Mouse (Mus musculus) liver, embryonic 16.5 days (tissue): Measurements from ENCODE around the gene Slc12a9. TPM values are rescaled to one million over a fixed set of nuclear protein-coding genes. Genes with fewer than 3 reads are reported as not detected.
"Not testable (repeated sequence)": the region's sequence is repeated elsewhere in the genome, so short reads cannot be mapped to it uniquely, and the experiment has no call there.

ENCODE experiments used
- ATAC-seq: fragments of 200-750 bp; cut with Nextera tagmentation; 2 replicates; pipeline ENCODE4 v1.8.0; 2017; ENCODE audit warnings: low read depth, mild to moderate bottlenecking, moderate number of reproducible peaks, moderate library complexity
- H3K27ac ChIP-seq: fragments of 300-500 bp; sonication (generic); 2 replicates; pipeline ENCODE4 v1.5.1; 2014; ENCODE audit warnings: mild to moderate bottlenecking, low read length
- H3K27me3 ChIP-seq: fragments of 300-500 bp; sonication (generic); 2 replicates; pipeline ENCODE4 v1.6.1; 2014; ENCODE audit warnings: low read depth, low read length, mixed read lengths; ENCODE audit not compliant: control insufficient read depth, insufficient read depth
- H3K36me3 ChIP-seq: fragments of 300-500 bp; sonication (generic); 2 replicates; pipeline ENCODE4 v1.6.1; 2014; ENCODE audit warnings: mild to moderate bottlenecking; ENCODE audit not compliant: control insufficient read depth, insufficient read depth
- H3K4me1 ChIP-seq: fragments of 300-500 bp; sonication (generic); 2 replicates; pipeline ENCODE4 v1.6.1; 2014; ENCODE audit warnings: low read depth, low read length, mixed read lengths; ENCODE audit not compliant: control insufficient read depth
- H3K4me2 ChIP-seq: fragments of 300-500 bp; sonication (generic); 2 replicates; pipeline ENCODE4 v1.6.1; 2014; ENCODE audit warnings: low read depth, low read length, mixed read lengths
- H3K4me3 ChIP-seq: fragments of 300-500 bp; sonication (generic); 2 replicates; pipeline ENCODE4 v1.5.1; 2014; ENCODE audit warnings: low read depth, mild to moderate bottlenecking, low read length
- H3K9ac ChIP-seq: fragments of 300-500 bp; sonication (generic); 2 replicates; pipeline ENCODE4 v1.6.1; 2014; ENCODE audit warnings: low read depth, low read length
- H3K9me3 ChIP-seq: fragments of 300-500 bp; sonication (generic); replicated peaks from 2 replicates; pipeline ENCODE4 v1.6.1; 2016; ENCODE audit warnings: low read length; ENCODE audit not compliant: control insufficient read depth
- WGBS: fragments of 180-500 bp; shearing (Covaris S2); extraction: QIAGEN DNeasy Blood & Tissue Kit; methylation state at CpG from one replicate; pipeline ENCODE4 v1.1.7; 2014; ENCODE audit not compliant: insufficient replicate concordance; 5-methylcytosine and 5-hydroxymethylcytosine counted together
- polyA plus RNA-seq: library from polyadenylated mRNA; unstranded; fragments of >200 nt; fragmentation: Nextera tagmentation; extraction: Ambion mirVana; gene quantifications from 2 replicates; pipeline ENCODE4 v1.2.1, GENCODE M21; 2015

Gene Slc12a9
- polyA plus RNA-seq, 1 experiment from 2014 or later = 3.0 TPM

DNA sequence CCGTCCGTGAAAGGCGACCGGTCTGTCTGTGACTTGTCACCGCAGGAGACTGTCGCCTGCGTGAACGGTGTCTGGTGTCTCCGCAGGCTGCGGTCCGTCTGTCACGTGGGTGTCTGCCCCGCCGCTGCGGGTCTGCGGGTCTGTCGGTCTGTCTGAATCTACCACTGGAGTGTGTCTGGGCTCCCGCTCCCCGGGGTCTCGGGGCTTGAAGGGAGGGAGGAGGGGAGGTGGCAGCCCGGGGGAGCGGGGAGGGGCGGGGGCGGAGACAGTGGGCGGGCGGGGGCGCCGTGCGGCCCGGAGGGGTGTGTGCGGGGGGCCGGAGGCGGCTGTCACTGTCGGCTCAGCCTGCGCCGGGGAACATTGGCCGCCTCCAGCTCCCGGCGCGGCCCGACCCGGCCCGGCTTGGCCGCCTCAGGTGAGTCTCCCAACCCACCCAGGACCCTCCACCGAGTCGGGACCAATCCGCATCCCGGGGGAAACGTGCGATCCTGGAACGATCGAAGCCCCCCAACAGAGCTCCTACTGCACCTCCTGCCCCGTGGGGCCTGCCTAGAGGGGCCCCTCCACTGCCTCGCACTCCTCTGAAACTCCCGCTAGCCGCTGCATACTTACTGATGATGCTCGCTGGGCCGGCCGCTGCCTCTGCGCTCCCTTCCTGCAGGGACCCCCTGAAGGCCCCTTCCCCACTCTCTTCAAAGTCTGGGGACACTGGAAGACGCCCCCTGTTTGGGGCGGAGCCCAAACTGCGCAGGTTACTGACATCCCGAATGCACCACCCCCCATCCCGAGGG lies 45.2 kb downstream of the Slc12a9 start:
- H3K9ac ChIP-seq = peak overlapping the region; percentile 91
- peaks cover 26% of the 10 kb centered on the region for H3K27me3 ChIP-seq
- no peaks in the 10 kb centered on the region for H3K9me3 ChIP-seq
- peak overlapping the region; percentile 100 for H3K4me2 ChIP-seq
- no peak for ATAC-seq
- H3K36me3 ChIP-seq = no peaks in the 10 kb centered on the region
- peak overlapping the region; percentile 100 for H3K27ac ChIP-seq
- H3K4me1 ChIP-seq = peaks cover 57% of the 10 kb centered on the region
- peak overlapping the region; percentile 79 for H3K4me3 ChIP-seq
- under 1% methylated on average over 61 of the region's 65 CpGs for WGBS

GRCm38 (mm10) chr5:137287032-137287952 lies 46.1 kb downstream of the Slc12a9 start, which contains the start of gene Ache:
Ache (plus strand) TSS chr5:137287519.
- 4% methylated on average over 40 of the region's 40 CpGs for WGBS
- Histone ChIP-seq H3K36me3 (no peaks in the 10 kb centered on the region), H3K4me1 (peaks cover 49% of the 10 kb centered on the region), H3K9ac (peak within 1 kb of the TSS; percentile 91), H3K9me3 (no peaks in the 10 kb centered on the region), H3K4me3 (peak within 1 kb of the TSS; percentile 79), H3K27ac (peak within 1 kb of the TSS; percentile 100), H3K27me3 (peaks cover 26% of the 10 kb centered on the region), H3K4me2 (peak within 1 kb of the TSS; percentile 100)
- ATAC-seq = no peak

DNA sequence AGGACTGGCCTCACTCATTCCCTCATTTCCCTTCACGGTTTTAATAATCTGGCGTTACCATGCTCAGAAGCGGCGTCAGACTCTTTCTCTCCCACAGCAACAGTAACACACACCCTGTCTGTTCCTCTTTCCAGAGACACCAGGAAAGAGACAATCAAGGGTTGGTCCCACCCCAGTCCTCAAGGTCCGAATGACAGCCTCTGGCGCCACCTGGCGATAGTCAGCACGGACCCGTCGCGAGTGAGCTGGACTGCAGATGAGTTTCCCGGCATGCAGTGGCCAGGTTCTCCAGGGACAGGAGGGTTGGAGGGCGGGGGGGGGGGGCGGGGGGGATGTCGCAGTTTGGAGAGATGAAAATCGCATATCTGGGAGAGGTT lies 46.8 kb downstream of the Slc12a9 start:
- H3K27ac ChIP-seq = no peak overlapping the region
- H3K27me3 ChIP-seq = peaks cover 26% of the 10 kb centered on the region
- ATAC-seq = no peak
- H3K36me3 ChIP-seq = no peaks in the 10 kb centered on the region
- H3K4me3 ChIP-seq = peak overlapping the region; percentile 79
- under 1% methylated on average over 16 of the region's 16 CpGs for WGBS
- no peaks in the 10 kb centered on the region for H3K9me3 ChIP-seq
- H3K4me1 ChIP-seq = peaks cover 42% of the 10 kb centered on the region
- peak overlapping the region; percentile 100 for H3K4me2 ChIP-seq
- H3K9ac ChIP-seq = peak overlapping the region; percentile 91

DNA sequence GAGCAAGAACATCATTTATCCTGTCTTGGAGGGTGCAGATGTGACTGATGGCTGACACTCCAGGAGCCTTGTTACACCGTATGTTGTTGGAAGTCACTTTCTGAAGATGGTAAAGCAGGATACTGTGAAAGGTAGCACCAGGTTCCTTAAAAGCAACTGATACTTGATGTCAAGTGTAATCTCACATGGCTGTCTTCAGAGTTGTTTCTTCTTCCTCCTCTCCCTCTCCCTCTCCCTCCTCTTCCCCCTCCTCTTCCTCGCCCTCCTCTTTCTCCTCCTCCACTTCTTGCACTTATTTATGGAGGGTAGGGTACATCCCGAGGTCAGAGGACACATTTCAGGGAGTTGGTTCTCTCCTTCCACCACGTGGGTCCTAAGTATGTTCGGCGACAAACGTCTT lies 47.4 kb downstream of the Slc12a9 start:
- Histone ChIP-seq H3K4me2 (no peak overlapping the region), H3K4me3 (no peak overlapping the region), H3K36me3 (no peaks in the 10 kb centered on the region), H3K9ac (no peak overlapping the region), H3K9me3 (no peaks in the 10 kb centered on the region), H3K27ac (no peak overlapping the region), H3K27me3 (peaks cover 26% of the 10 kb centered on the region), H3K4me1 (peaks cover 36% of the 10 kb centered on the region)
- WGBS = 36% methylated on average over 7 of the region's 7 CpGs
- ATAC-seq = no peak

- H3K4me3 ChIP-seq = no peak overlapping the region
- no peaks in the 10 kb centered on the region for H3K9me3 ChIP-seq
- no peak overlapping the region for H3K4me2 ChIP-seq
- H3K36me3 ChIP-seq = no peaks in the 10 kb centered on the region
- H3K4me1 ChIP-seq = peaks cover 28% of the 10 kb centered on the region
- H3K27me3 ChIP-seq = peaks cover 26% of the 10 kb centered on the region
- H3K9ac ChIP-seq = no peak overlapping the region
- WGBS = 45% methylated on average over 5 of the region's 5 CpGs
- H3K27ac ChIP-seq = no peak overlapping the region
- ATAC-seq = no peak
Observed at GRCm38 (mm10) chr5:137285045-137285444, 48.4 kb downstream of the Slc12a9 start.

- peaks cover 26% of the 10 kb centered on the region for H3K4me1 ChIP-seq
- H3K4me2 ChIP-seq, H3K9me3 ChIP-seq, H3K4me3 ChIP-seq, H3K27ac ChIP-seq, ATAC-seq, H3K9ac ChIP-seq, H3K36me3 ChIP-seq: not testable (repeated sequence)
- 71% methylated on average over 4 of the region's 6 CpGs for WGBS
- H3K27me3 ChIP-seq = peaks cover 20% of the 10 kb centered on the region
Observed at GRCm38 (mm10) chr5:137284411-137284810, 49.0 kb downstream of the Slc12a9 start.

- H3K9ac ChIP-seq = no peak overlapping the region
- 48% methylated on average over 18 of the region's 18 CpGs for WGBS
- H3K36me3 ChIP-seq = no peaks in the 10 kb centered on the region
- ATAC-seq = no peak
- no peak overlapping the region for H3K27ac ChIP-seq
- no peak overlapping the region for H3K4me3 ChIP-seq
- no peaks in the 10 kb centered on the region for H3K9me3 ChIP-seq
- no peaks in the 10 kb centered on the region for H3K4me1 ChIP-seq
- H3K4me2 ChIP-seq = no peak overlapping the region
- H3K27me3 ChIP-seq = no peaks in the 10 kb centered on the region
Observed at GRCm38 (mm10) chr5:137277360-137278342, 55.7 kb downstream of the Slc12a9 start.

DNA sequence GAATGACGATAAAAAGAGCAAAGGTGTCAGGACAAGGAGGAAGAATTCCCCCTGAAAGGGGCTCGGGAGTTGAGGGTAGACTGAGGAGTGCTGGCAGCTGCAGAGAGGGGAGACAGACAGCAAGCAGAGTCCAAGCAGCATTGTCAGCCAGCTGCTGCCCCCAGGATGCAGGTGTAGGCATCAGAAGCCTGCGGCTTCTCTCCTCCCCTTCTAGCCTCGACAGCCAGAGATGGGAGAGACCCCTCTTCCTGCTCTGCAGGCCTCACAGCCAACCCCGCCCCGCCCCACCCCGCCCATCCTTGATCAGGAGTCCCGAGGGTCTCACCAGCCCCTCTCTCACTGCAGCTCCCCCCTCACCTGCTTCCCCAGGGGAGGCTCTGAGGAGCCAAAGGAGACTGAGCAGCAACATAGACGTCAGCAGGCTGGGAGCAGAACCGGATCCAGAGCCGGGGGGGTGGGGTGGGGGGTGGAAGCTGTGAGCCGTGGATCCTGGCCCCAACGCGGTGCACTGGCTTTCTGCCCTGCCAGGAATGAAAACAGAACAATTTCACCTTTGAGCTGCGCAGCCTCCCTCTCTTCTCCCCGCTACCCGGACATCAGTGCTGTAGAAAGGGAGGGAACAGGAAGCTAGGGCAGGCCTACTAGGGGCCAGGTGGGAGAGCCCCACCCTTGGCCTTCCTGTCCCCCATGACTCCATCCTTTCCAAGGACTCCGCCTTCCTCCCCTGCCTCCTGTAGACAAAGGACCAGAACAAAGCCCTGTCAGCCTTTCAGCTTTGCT lies 65.1 kb downstream of the Slc12a9 start:
- WGBS = 16% methylated on average over 16 of the region's 18 CpGs
- Histone ChIP-seq H3K36me3 (no peaks in the 10 kb centered on the region), H3K4me2 (no peak overlapping the region), H3K4me3 (no peak overlapping the region), H3K4me1 (peaks cover 5% of the 10 kb centered on the region), H3K27ac (no peak overlapping the region), H3K9me3 (no peaks in the 10 kb centered on the region), H3K27me3 (no peaks in the 10 kb centered on the region), H3K9ac (no peak overlapping the region)
- peak; percentile 11; the same call in 1 of the 2 replicates for ATAC-seq
